Mouse (Mus musculus) gastrocnemius, postnatal 10 days (tissue): Measurements from ENCODE around the gene Skap2. TPM values are rescaled to one million over a fixed set of nuclear protein-coding genes. Genes with fewer than 3 reads are reported as not detected.

ENCODE experiments used
- DNase-seq: peaks from one replicate; pipeline ENCODE4 v3.0.0; 2021; ENCODE audit warnings: mixed read lengths
- total RNA-seq, 2 experiments: library from RNA; stranded (reverse); gene quantifications; 2 replicates each; pipeline ENCODE4 v1.2.3; 2021

Gene Skap2
- total RNA-seq, 2 experiments from 2014 or later: 6.1 to 9.1 TPM

GRCm38 (mm10) chr6:51890356-51890755, 122.0 kb downstream of the Skap2 start:
- no peak for DNase-seq

GRCm38 (mm10) chr6:51889824-51890223, 122.5 kb downstream of the Skap2 start:
- no peak for DNase-seq

GRCm38 (mm10) chr6:51886902-51887431, 125.4 kb downstream of the Skap2 start:
- no peak for DNase-seq

- DNase-seq: no peak
Observed at GRCm38 (mm10) chr6:51882880-51883274, 129.5 kb downstream of the Skap2 start.

GRCm38 (mm10) chr6:51882266-51882879, 130.0 kb downstream of the Skap2 start:
- no peak for DNase-seq

- DNase-seq: no peak
Observed at GRCm38 (mm10) chr6:51881181-51881968, 131.0 kb downstream of the Skap2 start.

GRCm38 (mm10) chr6:51880778-51881177, 131.6 kb downstream of the Skap2 start:
- no peak for DNase-seq

- DNase-seq: no peak
Observed at GRCm38 (mm10) chr6:51878551-51878950, 133.8 kb downstream of the Skap2 start.

- DNase-seq: no peak
Observed at GRCm38 (mm10) chr6:51876841-51877553, 135.4 kb downstream of the Skap2 start.

GRCm38 (mm10) chr6:51875884-51876626, 136.3 kb downstream of the Skap2 start:
- peak; percentile 19 for DNase-seq

- no peak for DNase-seq
Observed at GRCm38 (mm10) chr6:51874035-51874434, 138.3 kb downstream of the Skap2 start.

GRCm38 (mm10) chr6:51871135-51871534, 141.2 kb downstream of the Skap2 start:
- DNase-seq: no peak

- DNase-seq: no peak
Observed at GRCm38 (mm10) chr6:51870294-51870693, 142.1 kb downstream of the Skap2 start.

GRCm38 (mm10) chr6:51866596-51866995, 145.8 kb downstream of the Skap2 start:
- no peak for DNase-seq

GRCm38 (mm10) chr6:51863508-51863907, 148.8 kb downstream of the Skap2 start:
- no peak for DNase-seq

GRCm38 (mm10) chr6:51860300-51860699, 152.0 kb downstream of the Skap2 start:
- no peak for DNase-seq

- DNase-seq: peak; percentile 96
Observed at GRCm38 (mm10) chr6:51857821-51858220, 154.5 kb downstream of the Skap2 start.

GRCm38 (mm10) chr6:51853291-51853690, 159.1 kb downstream of the Skap2 start:
- DNase-seq: no peak

GRCm38 (mm10) chr6:51852643-51853042, 159.7 kb downstream of the Skap2 start:
- no peak for DNase-seq

- DNase-seq: no peak
Observed at GRCm38 (mm10) chr6:51851544-51851943, 160.8 kb downstream of the Skap2 start.

- no peak for DNase-seq
Observed at GRCm38 (mm10) chr6:51850030-51850817, 162.1 kb downstream of the Skap2 start.
